Mouse (Mus musculus) neural tube, embryonic 14.5 days (tissue): ENCODE results near the gene Eif1b. TPM values are rescaled to one million over a fixed set of nuclear protein-coding genes. Genes with fewer than 3 reads are reported as not detected.

Experiments
- ATAC-seq: fragments of 200-750 bp; cut with Nextera tagmentation; 2 replicates; pipeline ENCODE4 v1.8.0; 2017; ENCODE audit warnings: low read depth, mild to moderate bottlenecking, moderate TSS enrichment, moderate library complexity
- H3K27ac ChIP-seq: fragments of 300-500 bp; sonication (generic); 2 replicates; pipeline ENCODE4 v1.5.1; 2014; ENCODE audit warnings: low read depth, mild to moderate bottlenecking, control low read depth, low read length, moderate library complexity, mixed read lengths
- H3K27me3 ChIP-seq: fragments of 300-500 bp; sonication (generic); 2 replicates; pipeline ENCODE4 v1.6.1; 2014; ENCODE audit warnings: low read length; ENCODE audit not compliant: control insufficient read depth, insufficient read depth
- H3K36me3 ChIP-seq: fragments of 300-500 bp; sonication (generic); 2 replicates; pipeline ENCODE4 v1.6.1; 2014; ENCODE audit warnings: low read length, mixed read lengths; ENCODE audit not compliant: control insufficient read depth, insufficient read depth
- H3K4me1 ChIP-seq: fragments of 300-500 bp; sonication (generic); 2 replicates; pipeline ENCODE4 v1.6.1; 2014; ENCODE audit warnings: low read length; ENCODE audit not compliant: control insufficient read depth, insufficient read depth
- H3K4me2 ChIP-seq: fragments of 300-500 bp; sonication (generic); 2 replicates; pipeline ENCODE4 v1.6.1; 2014; ENCODE audit warnings: mild to moderate bottlenecking, low read depth, low read length, control low read depth
- H3K4me3 ChIP-seq: fragments of 300-500 bp; sonication (generic); 2 replicates; pipeline ENCODE4 v1.5.1; 2014; ENCODE audit warnings: low read depth, low read length, control low read depth, mixed read lengths
- H3K9ac ChIP-seq: fragments of 300-500 bp; sonication (generic); replicated peaks from 2 replicates; pipeline ENCODE4 v1.6.1; 2014; ENCODE audit warnings: low read depth, mild to moderate bottlenecking, control low read depth, low read length, mixed read lengths
- H3K9me3 ChIP-seq: fragments of 300-500 bp; sonication (generic); 2 replicates; pipeline ENCODE4 v1.6.1; 2016; ENCODE audit warnings: low read length; ENCODE audit not compliant: control insufficient read depth
- WGBS: fragments of 180-500 bp; shearing (Covaris S2); extraction: QIAGEN DNeasy Blood & Tissue Kit; methylation state at CpG from one replicate; pipeline ENCODE4 v1.1.7; 2014; 5-methylcytosine and 5-hydroxymethylcytosine counted together
- polyA plus RNA-seq: library from polyadenylated mRNA; unstranded; fragments of >200 nt; fragmentation: Nextera tagmentation; extraction: Ambion mirVana; gene quantifications from 2 replicates; pipeline ENCODE4 v1.2.1, GENCODE M21; 2014

Eif1b gene
- polyA plus RNA-seq = 312 and 343 TPM in 2 replicates

GRCm38 (mm10) chr9:120492010-120492399, at the start of gene Eif1b:
TSS of gene Eif1b (plus strand) at chr9:120492232.
- WGBS = 4% methylated on average over 19 of the region's 19 CpGs

GRCm38 (mm10) chr9:120444642-120445041, 47.4 kb upstream of the Eif1b start:
- no peak for ATAC-seq
- WGBS = 64% methylated on average over 9 of the region's 9 CpGs
- no peaks in the 10 kb centered on the region for H3K9me3 ChIP-seq
- H3K4me2 ChIP-seq = no peak overlapping the region
- no peaks in the 10 kb centered on the region for H3K36me3 ChIP-seq
- H3K27ac ChIP-seq = no peak overlapping the region
- H3K9ac ChIP-seq = no peak overlapping the region
- no peaks in the 10 kb centered on the region for H3K4me1 ChIP-seq
- no peaks in the 10 kb centered on the region for H3K27me3 ChIP-seq
- no peak overlapping the region for H3K4me3 ChIP-seq

More at GRCm38 (mm10) chr9:120492010-120492399, at the start of gene Eif1b:
- Histone ChIP-seq H3K27me3 (peaks cover 3% of the 10 kb centered on the region; the same call in 1 of the 2 replicates), H3K9me3 (no peaks in the 10 kb centered on the region), H3K9ac (peak within 1 kb of the TSS; percentile 96), H3K4me1 (peaks cover 10% of the 10 kb centered on the region), H3K27ac (peak within 1 kb of the TSS; percentile 89), H3K36me3 (peaks cover 17% of the 10 kb centered on the region), H3K4me3 (peak within 1 kb of the TSS; percentile 76), H3K4me2 (peak within 1 kb of the TSS; percentile 74)
- ATAC-seq = peak; percentile 35

GRCm38 (mm10) chr9:120449696-120450329, 42.2 kb upstream of the Eif1b start:
- 90% methylated on average over 6 of the region's 6 CpGs for WGBS
- Histone ChIP-seq H3K9me3 (no peaks in the 10 kb centered on the region), H3K36me3 (no peaks in the 10 kb centered on the region), H3K4me3 (no peak overlapping the region), H3K27me3 (no peaks in the 10 kb centered on the region), H3K9ac (no peak overlapping the region), H3K4me2 (no peak overlapping the region), H3K27ac (no peak overlapping the region), H3K4me1 (no peaks in the 10 kb centered on the region)
- ATAC-seq = no peak

GRCm38 (mm10) chr9:120455768-120456655, 36.0 kb upstream of the Eif1b start:
- peak; percentile 56; the same call in 1 of the 2 replicates for ATAC-seq
- Histone ChIP-seq H3K4me2 (no peak overlapping the region), H3K9me3 (no peaks in the 10 kb centered on the region), H3K9ac (no peak overlapping the region), H3K27me3 (no peaks in the 10 kb centered on the region), H3K4me3 (no peak overlapping the region), H3K4me1 (no peaks in the 10 kb centered on the region), H3K27ac (no peak overlapping the region), H3K36me3 (no peaks in the 10 kb centered on the region)
- 24% methylated on average over 9 of the region's 9 CpGs for WGBS

GRCm38 (mm10) chr9:120470431-120470830, 21.6 kb upstream of the Eif1b start:
- H3K27me3 ChIP-seq = no peaks in the 10 kb centered on the region
- no peak overlapping the region for H3K27ac ChIP-seq
- H3K9ac ChIP-seq = no peak overlapping the region
- no peaks in the 10 kb centered on the region for H3K36me3 ChIP-seq
- 91% methylated on average over 1 of the region's 1 CpGs for WGBS
- no peaks in the 10 kb centered on the region for H3K9me3 ChIP-seq
- no peak for ATAC-seq
- H3K4me1 ChIP-seq = no peaks in the 10 kb centered on the region
- H3K4me3 ChIP-seq = no peak overlapping the region
- no peak overlapping the region for H3K4me2 ChIP-seq

GRCm38 (mm10) chr9:120481644-120482043, 10.4 kb upstream of the Eif1b start:
- 91% methylated on average over 3 of the region's 3 CpGs for WGBS

GRCm38 (mm10) chr9:120482382-120482781, 9.7 kb upstream of the Eif1b start:
- Histone ChIP-seq H3K9me3 (no peaks in the 10 kb centered on the region), H3K27ac (no peak overlapping the region), H3K4me2 (no peak overlapping the region), H3K4me3 (no peak overlapping the region), H3K4me1 (no peaks in the 10 kb centered on the region), H3K36me3 (no peaks in the 10 kb centered on the region), H3K9ac (no peak overlapping the region), H3K27me3 (no peaks in the 10 kb centered on the region)
- ATAC-seq = no peak
- WGBS = 96% methylated on average over 4 of the region's 4 CpGs

More at GRCm38 (mm10) chr9:120481644-120482043, 10.4 kb upstream of the Eif1b start:
- H3K36me3 ChIP-seq = no peaks in the 10 kb centered on the region
- H3K4me3 ChIP-seq = no peak overlapping the region
- H3K27me3 ChIP-seq = no peaks in the 10 kb centered on the region
- H3K4me2 ChIP-seq = no peak overlapping the region
- no peak for ATAC-seq
- no peaks in the 10 kb centered on the region for H3K4me1 ChIP-seq
- no peak overlapping the region for H3K9ac ChIP-seq
- H3K27ac ChIP-seq = no peak overlapping the region
- no peaks in the 10 kb centered on the region for H3K9me3 ChIP-seq

GRCm38 (mm10) chr9:120483101-120483500, 8.9 kb upstream of the Eif1b start:
- H3K36me3 ChIP-seq = no peaks in the 10 kb centered on the region
- H3K4me3 ChIP-seq = no peak overlapping the region
- no peak overlapping the region for H3K9ac ChIP-seq
- H3K27ac ChIP-seq = no peak overlapping the region
- 63% methylated on average over 8 of the region's 8 CpGs for WGBS
- ATAC-seq = no peak
- no peaks in the 10 kb centered on the region for H3K9me3 ChIP-seq
- no peaks in the 10 kb centered on the region for H3K27me3 ChIP-seq
- H3K4me2 ChIP-seq = no peak overlapping the region
- H3K4me1 ChIP-seq = no peaks in the 10 kb centered on the region

GRCm38 (mm10) chr9:120487076-120487475, 5.0 kb upstream of the Eif1b start:
- Histone ChIP-seq H3K9ac (no peak overlapping the region), H3K9me3 (no peaks in the 10 kb centered on the region), H3K36me3 (no peaks in the 10 kb centered on the region), H3K4me2 (no peak overlapping the region), H3K4me3 (no peak overlapping the region), H3K27ac (no peak overlapping the region), H3K4me1 (no peaks in the 10 kb centered on the region), H3K27me3 (no peaks in the 10 kb centered on the region)
- WGBS = 91% methylated on average over 8 of the region's 8 CpGs
- no peak for ATAC-seq
